Mouse (Mus musculus): Measurements from ENCODE around the gene Lrrc75b. TPM values are rescaled to one million over a fixed set of nuclear protein-coding genes. Genes with fewer than 3 reads are reported as not detected.
"Not testable (repeated sequence)": the region's sequence is repeated elsewhere in the genome, so short reads cannot be mapped to it uniquely, and the experiment has no call there.

Gene Lrrc75b
- polyA plus RNA-seq, 1 experiment from 2014 or later: 0.93 TPM

GRCm38 (mm10) chr10:75511897-75512296 is 48.2 kb downstream of the Lrrc75b start:
- Histone ChIP-seq H3K4me2 (replicated peaks; ENCODE audit: low read depth) (no peak overlapping the region), H3K4me1 (replicated peaks; ENCODE audit: control insufficient read depth, insufficient read depth) (no peaks in the 10 kb centered on the region; the same call in 1 of the 2 replicates), H3K9me3 (ENCODE audit: control insufficient read depth, low read length) (no peaks in the 10 kb centered on the region), H3K27me3 (ENCODE audit: control insufficient read depth, insufficient read depth, low read length) (no peaks in the 10 kb centered on the region), H3K36me3 (ENCODE audit: control insufficient read depth, insufficient read depth, low read length) (peaks cover 33% of the 10 kb centered on the region), H3K27ac (replicated peaks) (no peak overlapping the region), H3K9ac (ENCODE audit: low read length) (no peak overlapping the region), H3K4me3 (ENCODE audit: low read depth, low read length) (no peak overlapping the region)
- ATAC-seq (ENCODE audit: low FRiP score, low TSS enrichment) (no peak), DNase-seq (ENCODE audit: low spot score) (no peak)
- 91% methylated on average over 7 of the region's 7 CpGs for WGBS
- TF ChIP-seq EP300 (optimal IDR thresholded peaks at IDR 0.05): no peak
- TF ChIP-seq CTCF (IDR thresholded peaks at IDR 0.05; ENCODE audit: low read depth): no peak

DNA sequence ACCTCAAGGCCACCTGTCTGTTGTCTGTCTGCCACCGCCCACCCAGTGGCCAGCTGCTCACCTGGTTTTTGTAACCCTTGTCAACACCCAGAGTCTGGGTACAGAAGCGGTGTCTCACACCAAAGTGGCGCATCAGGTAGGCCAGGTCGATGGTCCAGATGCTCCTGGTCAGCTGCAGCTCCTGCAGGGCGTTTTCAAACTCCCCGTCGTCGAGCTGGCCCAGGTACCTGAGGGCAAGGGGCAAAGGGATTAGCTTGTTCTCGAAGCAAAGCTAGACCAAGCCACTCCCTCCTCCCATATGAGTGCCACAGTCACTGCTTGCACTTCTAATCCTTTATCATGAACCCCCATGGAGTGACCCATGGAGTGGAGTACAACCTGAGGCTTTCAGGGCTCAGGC is 49.1 kb downstream of the Lrrc75b start:
- Histone ChIP-seq H3K4me3 (ENCODE audit: low read depth, low read length) (no peak overlapping the region), H3K27ac (replicated peaks) (no peak overlapping the region), H3K27me3 (ENCODE audit: control insufficient read depth, insufficient read depth, low read length) (no peaks in the 10 kb centered on the region), H3K9ac (ENCODE audit: low read length) (no peak overlapping the region), H3K4me1 (replicated peaks; ENCODE audit: control insufficient read depth, insufficient read depth) (no peaks in the 10 kb centered on the region; the same call in 1 of the 2 replicates), H3K9me3 (ENCODE audit: control insufficient read depth, low read length) (no peaks in the 10 kb centered on the region), H3K36me3 (ENCODE audit: control insufficient read depth, insufficient read depth, low read length) (peaks cover 33% of the 10 kb centered on the region), H3K4me2 (replicated peaks; ENCODE audit: low read depth) (no peak overlapping the region)
- no peak for DNase-seq (ENCODE audit: low spot score)
- WGBS: 83% methylated on average over 9 of the region's 9 CpGs
- no peak for TF ChIP-seq CTCF (IDR thresholded peaks at IDR 0.05; ENCODE audit: low read depth)
- no peak for TF ChIP-seq EP300 (optimal IDR thresholded peaks at IDR 0.05)
- no peak for ATAC-seq (ENCODE audit: low FRiP score, low TSS enrichment)

DNA sequence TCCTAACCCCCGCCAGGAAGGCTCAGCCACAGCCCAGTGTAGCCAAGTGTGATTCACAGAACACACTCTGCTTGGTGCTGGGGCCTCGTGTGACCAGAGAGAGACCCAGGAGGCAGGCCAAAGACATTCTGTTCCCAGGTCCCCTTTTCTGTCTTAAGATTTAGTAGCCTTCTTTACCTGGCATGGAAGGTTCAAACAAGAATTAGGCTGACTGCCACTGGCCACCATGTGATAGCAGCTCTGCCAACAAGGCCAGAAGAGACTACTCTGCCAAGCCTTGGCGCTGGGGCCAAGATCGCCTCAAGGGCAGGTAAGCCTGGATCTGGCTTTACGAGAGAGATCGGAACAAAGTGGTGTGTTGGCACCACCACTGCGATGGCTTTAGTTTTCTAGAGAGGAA is 49.7 kb downstream of the Lrrc75b start:
- H3K4me1 ChIP-seq (replicated peaks; ENCODE audit: control insufficient read depth, insufficient read depth): no peaks in the 10 kb centered on the region
- TF ChIP-seq EP300 (optimal IDR thresholded peaks at IDR 0.05) (no peak), CTCF (IDR thresholded peaks at IDR 0.05; ENCODE audit: low read depth) (no peak)
- no peaks in the 10 kb centered on the region for H3K27me3 ChIP-seq (ENCODE audit: control insufficient read depth, insufficient read depth, low read length)
- WGBS: 94% methylated on average over 7 of the region's 7 CpGs
- H3K4me2 ChIP-seq (replicated peaks; ENCODE audit: low read depth): no peak overlapping the region
- no peak overlapping the region for H3K9ac ChIP-seq (ENCODE audit: low read length)
- no peak overlapping the region for H3K4me3 ChIP-seq (ENCODE audit: low read depth, low read length)
- DNase-seq (ENCODE audit: low spot score) (no peak), ATAC-seq (ENCODE audit: low FRiP score, low TSS enrichment) (no peak)
- peaks cover 33% of the 10 kb centered on the region for H3K36me3 ChIP-seq (ENCODE audit: control insufficient read depth, insufficient read depth, low read length)
- no peaks in the 10 kb centered on the region for H3K9me3 ChIP-seq (ENCODE audit: control insufficient read depth, low read length)
- no peak overlapping the region for H3K27ac ChIP-seq (replicated peaks)

DNA sequence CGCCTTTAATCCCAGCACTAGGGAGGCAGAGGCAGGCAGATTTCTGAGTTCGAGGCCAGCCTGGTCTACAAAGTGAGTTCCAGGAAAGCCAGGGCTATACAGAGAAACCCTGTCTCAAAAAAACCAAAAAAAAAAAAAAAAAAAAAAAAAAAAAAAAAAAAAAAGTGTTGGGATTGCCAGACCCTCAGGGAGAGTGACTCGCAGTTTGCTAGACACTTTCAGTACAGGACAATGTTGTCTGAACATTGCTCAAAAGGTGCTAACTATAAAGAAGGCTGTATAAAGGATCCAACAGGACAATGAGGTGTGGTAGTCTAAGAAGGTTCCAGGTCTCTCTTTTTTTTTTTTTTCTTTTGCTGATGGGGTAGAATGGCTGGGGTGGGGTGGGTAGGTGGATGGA is 54.2 kb downstream of the Lrrc75b start:
- DNase-seq (ENCODE audit: low spot score); H3K4me2 ChIP-seq (replicated peaks; ENCODE audit: low read depth); H3K9ac ChIP-seq (ENCODE audit: low read length); H3K4me3 ChIP-seq (ENCODE audit: low read depth, low read length); H3K4me1 ChIP-seq (replicated peaks; ENCODE audit: control insufficient read depth, insufficient read depth); H3K9me3 ChIP-seq (ENCODE audit: control insufficient read depth, low read length); H3K27ac ChIP-seq (replicated peaks); H3K27me3 ChIP-seq (ENCODE audit: control insufficient read depth, insufficient read depth, low read length); ATAC-seq (ENCODE audit: low FRiP score, low TSS enrichment): not testable (repeated sequence)
- WGBS: 93% methylated on average over 3 of the region's 3 CpGs
- peaks cover 26% of the 10 kb centered on the region for H3K36me3 ChIP-seq (ENCODE audit: control insufficient read depth, insufficient read depth, low read length)

GRCm38 (mm10) chr10:75505130-75505495 is 55.0 kb downstream of the Lrrc75b start:
- Histone ChIP-seq H3K27ac (replicated peaks) (no peak overlapping the region), H3K4me1 (replicated peaks; ENCODE audit: control insufficient read depth, insufficient read depth) (no peaks in the 10 kb centered on the region; the same call in 1 of the 2 replicates), H3K36me3 (ENCODE audit: control insufficient read depth, insufficient read depth, low read length) (peaks cover 22% of the 10 kb centered on the region), H3K9me3 (ENCODE audit: control insufficient read depth, low read length) (no peaks in the 10 kb centered on the region), H3K4me2 (replicated peaks; ENCODE audit: low read depth) (no peak overlapping the region), H3K4me3 (ENCODE audit: low read depth, low read length) (no peak overlapping the region), H3K27me3 (ENCODE audit: control insufficient read depth, insufficient read depth, low read length) (no peaks in the 10 kb centered on the region), H3K9ac (ENCODE audit: low read length) (no peak overlapping the region)
- 60% methylated on average over 3 of the region's 3 CpGs for WGBS
- DNase-seq (ENCODE audit: low spot score) (no peak), ATAC-seq (ENCODE audit: low FRiP score, low TSS enrichment) (no peak)
- TF ChIP-seq CTCF (IDR thresholded peaks at IDR 0.05; ENCODE audit: low read depth): no peak
- TF ChIP-seq EP300 (optimal IDR thresholded peaks at IDR 0.05): no peak

- Histone ChIP-seq H3K27me3 (ENCODE audit: control insufficient read depth, insufficient read depth, low read length) (no peaks in the 10 kb centered on the region), H3K27ac (replicated peaks) (no peak overlapping the region), H3K9me3 (ENCODE audit: control insufficient read depth, low read length) (no peaks in the 10 kb centered on the region), H3K4me2 (replicated peaks; ENCODE audit: low read depth) (no peak overlapping the region), H3K4me1 (replicated peaks; ENCODE audit: control insufficient read depth, insufficient read depth) (no peaks in the 10 kb centered on the region; the same call in 1 of the 2 replicates), H3K4me3 (ENCODE audit: low read depth, low read length) (no peak overlapping the region), H3K36me3 (ENCODE audit: control insufficient read depth, insufficient read depth, low read length) (peaks cover 16% of the 10 kb centered on the region), H3K9ac (ENCODE audit: low read length) (no peak overlapping the region)
- TF ChIP-seq CTCF (IDR thresholded peaks at IDR 0.05; ENCODE audit: low read depth): no peak
- no peak for ATAC-seq (ENCODE audit: low FRiP score, low TSS enrichment)
- no peak for DNase-seq (ENCODE audit: low spot score)
- 72% methylated on average over 8 of the region's 8 CpGs for WGBS
Measured at GRCm38 (mm10) chr10:75504234-75505129, 55.6 kb downstream of the Lrrc75b start.
